Mouse (Mus musculus): ENCODE measurements at regions not wholly inside any gene's neighbourhood (a gene's known extent, or its start where the extent isn't known, plus 50 kb on each side); places are given as distances from the start of the nearest gene placed in this dataset.

DNA sequence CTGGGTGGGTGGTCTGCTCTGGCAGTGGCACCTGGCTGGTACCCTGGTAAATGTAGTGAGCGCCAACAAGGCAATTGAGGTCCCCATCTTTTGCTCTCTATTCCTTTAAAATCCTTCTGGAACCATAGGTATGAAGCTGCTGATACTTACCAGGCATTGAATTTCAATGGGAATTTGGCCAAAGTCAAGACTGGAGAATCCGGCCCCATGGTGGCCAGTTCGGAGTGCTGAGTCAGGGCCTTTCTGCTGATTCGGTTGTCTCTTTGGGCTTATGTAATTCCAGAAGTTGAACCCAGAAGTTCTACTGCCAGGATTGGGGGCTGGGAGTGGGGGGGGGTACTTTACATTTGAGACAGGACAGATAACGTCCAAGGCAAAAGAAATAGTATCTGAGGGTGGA lies 79.0 kb upstream of the Ubl3 start:
- Histone ChIP-seq H3K27ac (ENCODE audit: insufficient read depth, low read depth, low read length) (no peak overlapping the region), H3K36me3 (ENCODE audit: control insufficient read depth, insufficient read depth, low read length) (no peaks in the 10 kb centered on the region), H3K27me3 (replicated peaks; ENCODE audit: control insufficient read depth, insufficient read depth, low read length) (no peaks in the 10 kb centered on the region), H3K4me3 (ENCODE audit: insufficient read depth, low read depth, low read length) (no peak overlapping the region), H3K4me1 (ENCODE audit: control insufficient read depth, insufficient read depth, low read length) (no peaks in the 10 kb centered on the region)
- DNase-seq: no peak
- TF ChIP-seq POLR2A (IDR thresholded peaks at IDR 0.05; ENCODE audit: low read depth, low read length) (no peak), CTCF (conservative IDR thresholded peaks at IDR 0.05; ENCODE audit: insufficient read depth, insufficient read length, low read depth, low read length) (no peak)
- WGBS: 83% methylated on average over 5 of the region's 5 CpGs

DNA sequence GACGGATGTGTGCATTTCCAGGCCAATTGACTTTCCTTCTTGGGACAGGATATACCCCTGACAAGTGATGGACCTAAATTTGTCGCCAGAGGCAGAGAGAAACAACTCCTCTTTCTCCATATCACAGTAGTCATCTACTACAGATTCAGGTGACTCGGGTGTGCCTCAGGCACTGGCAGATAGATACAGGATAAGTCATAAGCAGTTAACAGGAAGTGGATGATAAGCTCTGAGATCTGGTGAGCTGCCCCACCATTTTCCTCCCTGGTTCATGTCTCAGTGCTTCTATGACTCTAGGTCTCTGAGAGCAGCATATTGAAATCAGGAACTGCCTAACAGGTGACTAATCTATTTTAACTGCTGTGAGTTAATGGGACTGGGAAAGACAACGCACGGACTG lies 73.4 kb upstream of the Ubl3 start:
- Histone ChIP-seq H3K36me3 (ENCODE audit: control insufficient read depth, insufficient read depth, low read length) (no peaks in the 10 kb centered on the region), H3K4me1 (ENCODE audit: control insufficient read depth, insufficient read depth, low read length) (no peaks in the 10 kb centered on the region), H3K27me3 (replicated peaks; ENCODE audit: control insufficient read depth, insufficient read depth, low read length) (no peaks in the 10 kb centered on the region), H3K4me3 (ENCODE audit: insufficient read depth, low read depth, low read length) (no peak overlapping the region), H3K27ac (ENCODE audit: insufficient read depth, low read depth, low read length) (no peak overlapping the region)
- WGBS: 80% methylated on average over 5 of the region's 5 CpGs
- no peak for DNase-seq
- no peak for TF ChIP-seq POLR2A (IDR thresholded peaks at IDR 0.05; ENCODE audit: low read depth, low read length)
- TF ChIP-seq CTCF (conservative IDR thresholded peaks at IDR 0.05; ENCODE audit: insufficient read depth, insufficient read length, low read depth, low read length): no peak

DNA sequence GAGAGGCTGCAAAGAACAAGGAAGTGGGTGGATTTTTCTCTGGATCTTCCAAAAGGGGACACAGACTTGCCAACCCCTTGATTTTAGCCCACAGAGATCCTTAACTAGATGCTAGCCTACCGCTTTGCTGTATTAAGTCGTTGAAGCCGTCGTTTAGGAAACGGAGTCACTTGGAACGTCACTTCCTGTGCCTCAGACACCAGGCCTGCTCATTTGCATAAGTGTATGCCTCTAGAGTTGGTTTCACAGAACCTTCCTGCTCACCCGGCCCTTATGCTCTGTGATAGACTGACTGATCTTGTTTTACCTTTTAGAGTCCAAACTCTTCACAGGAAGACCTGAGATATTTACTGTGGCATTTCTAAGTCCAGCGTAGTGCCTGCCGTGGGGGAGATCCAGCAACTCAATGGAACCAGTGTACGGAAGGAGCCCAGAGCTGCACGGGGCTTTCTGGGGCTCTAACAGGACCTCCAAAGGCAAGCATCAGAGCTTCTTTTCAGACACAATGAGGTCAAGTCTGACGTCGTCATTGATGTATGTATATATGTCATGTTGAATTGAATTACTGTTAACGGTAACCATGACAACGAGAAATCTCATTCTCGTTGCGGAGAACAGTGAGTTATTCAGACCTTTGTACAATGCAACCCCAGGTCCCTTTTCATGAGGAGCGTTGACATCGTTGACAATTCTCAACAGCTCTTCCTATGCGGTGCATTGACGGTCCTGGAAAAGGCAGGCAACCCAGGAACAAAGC lies 72.2 kb upstream of the Ubl3 start:
- TF ChIP-seq CTCF (conservative IDR thresholded peaks at IDR 0.05; ENCODE audit: insufficient read depth, insufficient read length, low read depth, low read length) (no peak), POLR2A (IDR thresholded peaks at IDR 0.05; ENCODE audit: low read depth, low read length) (no peak)
- H3K27me3 ChIP-seq (replicated peaks; ENCODE audit: control insufficient read depth, insufficient read depth, low read length): no peaks in the 10 kb centered on the region
- H3K4me1 ChIP-seq (ENCODE audit: control insufficient read depth, insufficient read depth, low read length): no peaks in the 10 kb centered on the region
- H3K27ac ChIP-seq (ENCODE audit: insufficient read depth, low read depth, low read length): no peak overlapping the region
- 84% methylated on average over 21 of the region's 21 CpGs for WGBS
- H3K36me3 ChIP-seq (ENCODE audit: control insufficient read depth, insufficient read depth, low read length): no peaks in the 10 kb centered on the region
- DNase-seq: no peak
- H3K4me3 ChIP-seq (ENCODE audit: insufficient read depth, low read depth, low read length): no peak overlapping the region

DNA sequence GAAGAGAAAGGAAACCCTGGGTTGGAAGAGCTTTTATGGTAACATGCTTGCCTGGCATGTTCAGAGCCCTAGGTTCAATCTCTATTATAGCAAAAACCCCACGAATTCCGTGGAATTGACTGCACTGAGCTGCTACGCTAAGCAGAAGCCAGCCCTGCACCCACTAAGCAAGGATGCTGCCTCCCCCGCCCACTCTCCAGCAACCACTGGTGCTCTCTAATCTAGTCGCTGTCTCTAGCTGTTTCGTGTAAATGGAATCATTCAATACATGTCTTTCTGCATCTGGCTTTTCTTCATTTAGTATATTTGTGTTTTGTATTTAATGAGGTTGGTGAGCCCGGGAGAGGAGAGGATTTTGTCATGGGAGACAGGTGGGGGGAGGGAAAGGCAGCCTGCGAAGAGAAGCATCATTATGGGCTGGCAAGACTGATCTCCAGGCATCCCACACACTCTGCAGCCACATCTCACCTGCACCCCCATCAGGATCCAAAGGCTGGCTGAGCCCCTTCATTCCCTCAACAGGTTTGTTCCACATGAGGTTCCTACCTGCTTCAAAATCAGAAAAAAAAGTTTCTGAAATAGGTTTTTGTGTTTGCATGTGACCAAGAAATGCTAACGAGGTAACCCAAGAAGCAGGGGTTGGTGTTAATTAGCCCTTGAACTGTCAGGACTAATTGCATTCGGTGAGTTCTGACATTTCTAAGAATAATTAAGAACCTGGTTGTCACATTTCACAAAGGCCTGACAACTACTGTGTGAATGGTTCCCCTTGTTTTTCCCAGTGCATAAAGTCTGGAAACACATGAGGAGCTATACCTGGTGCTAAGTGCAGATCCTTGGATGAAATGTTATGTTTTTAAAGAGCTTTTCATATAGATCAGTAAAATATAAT lies 68.6 kb upstream of the Ubl3 start:
- TF ChIP-seq POLR2A (IDR thresholded peaks at IDR 0.05; ENCODE audit: low read depth, low read length) (no peak), CTCF (conservative IDR thresholded peaks at IDR 0.05; ENCODE audit: insufficient read depth, insufficient read length, low read depth, low read length) (no peak)
- DNase-seq: no peak
- Histone ChIP-seq H3K27me3 (replicated peaks; ENCODE audit: control insufficient read depth, insufficient read depth, low read length) (no peaks in the 10 kb centered on the region), H3K4me1 (ENCODE audit: control insufficient read depth, insufficient read depth, low read length) (no peaks in the 10 kb centered on the region), H3K4me3 (ENCODE audit: insufficient read depth, low read depth, low read length) (no peak overlapping the region), H3K27ac (ENCODE audit: insufficient read depth, low read depth, low read length) (no peak overlapping the region), H3K36me3 (ENCODE audit: control insufficient read depth, insufficient read depth, low read length) (no peaks in the 10 kb centered on the region)
- WGBS: 61% methylated on average over 10 of the region's 10 CpGs

DNA sequence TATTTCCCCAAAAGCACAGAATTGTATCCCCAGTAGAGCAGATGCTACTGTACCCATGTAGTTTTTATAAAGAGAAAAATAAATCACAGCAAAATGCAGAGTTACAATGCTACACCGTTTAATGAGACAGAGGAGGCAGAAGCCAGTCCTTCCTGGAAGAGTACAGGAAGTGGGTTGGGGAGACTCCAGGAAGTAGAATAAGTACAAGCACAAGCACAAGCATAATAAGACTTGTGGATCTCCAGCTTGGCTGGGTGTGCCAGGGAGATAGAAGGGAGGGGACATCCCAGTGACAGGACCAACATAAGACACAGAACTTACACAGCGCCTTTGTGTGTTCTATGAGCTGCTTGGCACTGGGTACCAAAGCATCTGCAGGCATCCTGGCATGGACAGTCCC lies 67.3 kb upstream of the Ubl3 start:
- DNase-seq: no peak
- no peaks in the 10 kb centered on the region for H3K27me3 ChIP-seq (replicated peaks; ENCODE audit: control insufficient read depth, insufficient read depth, low read length)
- H3K4me1 ChIP-seq (ENCODE audit: control insufficient read depth, insufficient read depth, low read length): no peaks in the 10 kb centered on the region
- TF ChIP-seq CTCF (conservative IDR thresholded peaks at IDR 0.05; ENCODE audit: insufficient read depth, insufficient read length, low read depth, low read length) (no peak), POLR2A (IDR thresholded peaks at IDR 0.05; ENCODE audit: low read depth, low read length) (no peak)
- 64% methylated on average over 2 of the region's 2 CpGs for WGBS
- no peak overlapping the region for H3K4me3 ChIP-seq (ENCODE audit: insufficient read depth, low read depth, low read length)
- no peaks in the 10 kb centered on the region for H3K36me3 ChIP-seq (ENCODE audit: control insufficient read depth, insufficient read depth, low read length)
- no peak overlapping the region for H3K27ac ChIP-seq (ENCODE audit: insufficient read depth, low read depth, low read length)

DNA sequence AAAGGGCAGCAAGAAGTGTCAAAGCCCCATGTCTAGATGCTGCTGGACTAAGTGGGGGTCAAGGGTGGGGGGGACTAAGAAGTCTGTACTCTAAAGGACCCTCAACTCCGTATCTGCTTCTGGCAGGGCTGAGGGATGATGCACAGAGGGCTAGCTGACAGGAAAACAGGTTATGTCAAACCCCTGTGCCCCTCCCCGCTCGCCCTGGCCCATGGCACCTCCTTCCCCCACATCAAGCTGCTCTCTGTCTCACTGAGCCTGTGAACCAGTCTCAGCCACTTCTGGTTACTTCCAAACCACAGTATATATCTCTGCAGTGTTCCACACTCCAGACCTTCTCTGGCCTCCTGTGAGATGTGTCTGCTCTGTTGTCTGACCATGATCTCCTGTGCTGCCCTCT lies 63.8 kb upstream of the Ubl3 start:
- TF ChIP-seq CTCF (conservative IDR thresholded peaks at IDR 0.05; ENCODE audit: insufficient read depth, insufficient read length, low read depth, low read length) (no peak), POLR2A (IDR thresholded peaks at IDR 0.05; ENCODE audit: low read depth, low read length) (no peak)
- Histone ChIP-seq H3K27ac (ENCODE audit: insufficient read depth, low read depth, low read length) (no peak overlapping the region), H3K36me3 (ENCODE audit: control insufficient read depth, insufficient read depth, low read length) (no peaks in the 10 kb centered on the region), H3K27me3 (replicated peaks; ENCODE audit: control insufficient read depth, insufficient read depth, low read length) (no peaks in the 10 kb centered on the region), H3K4me3 (ENCODE audit: insufficient read depth, low read depth, low read length) (no peak overlapping the region), H3K4me1 (ENCODE audit: control insufficient read depth, insufficient read depth, low read length) (no peaks in the 10 kb centered on the region)
- 73% methylated on average over 3 of the region's 3 CpGs for WGBS
- no peak for DNase-seq

DNA sequence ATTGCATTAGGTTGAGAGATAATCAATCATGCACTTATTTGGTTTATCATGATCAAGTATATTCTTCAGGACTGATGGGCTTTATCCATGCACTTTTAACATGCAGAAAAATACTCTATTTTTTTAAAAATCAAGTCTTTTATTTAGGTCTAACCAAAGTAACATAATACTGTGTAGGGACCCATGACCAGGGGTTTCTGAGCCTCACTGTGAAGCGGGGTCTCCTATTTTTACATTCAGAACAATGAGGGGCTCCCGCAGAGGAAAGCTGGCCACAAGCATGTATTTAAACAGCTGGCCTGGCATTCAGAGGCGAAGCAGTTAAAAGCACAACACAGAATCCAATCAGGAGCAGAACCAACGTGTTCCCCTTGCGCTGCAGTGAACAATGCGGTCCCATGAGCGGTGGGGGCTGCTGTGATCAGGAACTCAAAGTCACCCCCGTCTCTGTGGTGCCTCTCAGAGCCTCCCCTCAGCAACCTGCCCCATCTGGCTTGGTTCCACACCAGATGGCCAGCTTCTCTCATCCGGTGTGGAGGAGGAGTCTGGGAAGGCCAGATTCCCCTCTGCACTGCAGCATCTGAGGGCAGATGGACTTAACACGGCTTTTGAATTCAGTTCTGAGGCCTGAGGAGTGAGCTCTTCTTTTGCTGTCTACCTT lies 63.2 kb upstream of the Ubl3 start:
- DNase-seq: no peak
- TF ChIP-seq CTCF (conservative IDR thresholded peaks at IDR 0.05; ENCODE audit: insufficient read depth, insufficient read length, low read depth, low read length): no peak
- no peak for TF ChIP-seq POLR2A (IDR thresholded peaks at IDR 0.05; ENCODE audit: low read depth, low read length)
- no peaks in the 10 kb centered on the region for H3K4me1 ChIP-seq (ENCODE audit: control insufficient read depth, insufficient read depth, low read length)
- WGBS: 45% methylated on average over 10 of the region's 10 CpGs
- H3K27me3 ChIP-seq (replicated peaks; ENCODE audit: control insufficient read depth, insufficient read depth, low read length): no peaks in the 10 kb centered on the region
- no peaks in the 10 kb centered on the region for H3K36me3 ChIP-seq (ENCODE audit: control insufficient read depth, insufficient read depth, low read length)
- no peak overlapping the region for H3K4me3 ChIP-seq (ENCODE audit: insufficient read depth, low read depth, low read length)
- H3K27ac ChIP-seq (ENCODE audit: insufficient read depth, low read depth, low read length): no peak overlapping the region
